Mouse (Mus musculus): ENCODE data around the gene Nrsn2. TPM values are rescaled to one million over a fixed set of nuclear protein-coding genes. Genes with fewer than 3 reads are reported as not detected.

Gene Nrsn2
- polyA plus RNA-seq, 1 experiment from 2014 or later, result 32.0 TPM

Other genes with a start within 250 kb of the Nrsn2 start
- 6.9 and 7.4 TPM in 2 replicates for gene Tcf15, start 233.1 kb downstream of the Nrsn2 start, polyA plus RNA-seq (2015; fragmentation: Nextera tagmentation; extraction: Ambion mirVana)
- gene Csnk2a1, start 149.8 kb downstream of the Nrsn2 start, polyA plus RNA-seq (2015; fragmentation: Nextera tagmentation; extraction: Ambion mirVana), result 89.7 and 99.2 TPM in 2 replicates
- gene Tbc1d20, start 82.8 kb downstream of the Nrsn2 start, polyA plus RNA-seq (2015; fragmentation: Nextera tagmentation; extraction: Ambion mirVana), result 31.7 and 34.2 TPM in 2 replicates
- gene Rbck1, start 44.0 kb downstream of the Nrsn2 start, polyA plus RNA-seq (2015; fragmentation: Nextera tagmentation; extraction: Ambion mirVana), result 92.9 and 93.1 TPM in 2 replicates
- 1.1 and 2.1 TPM in 2 replicates for gene Trib3, start 32.6 kb downstream of the Nrsn2 start, polyA plus RNA-seq (2015; fragmentation: Nextera tagmentation; extraction: Ambion mirVana)
- gene Sox12, start 21.4 kb upstream of the Nrsn2 start, polyA plus RNA-seq (2015; fragmentation: Nextera tagmentation; extraction: Ambion mirVana), result 14.9 and 15.3 TPM in 2 replicates
- gene Zcchc3, start 38.4 kb upstream of the Nrsn2 start, polyA plus RNA-seq (2015; fragmentation: Nextera tagmentation; extraction: Ambion mirVana), result 21.5 and 24.5 TPM in 2 replicates
- gene 6820408C15Rik, start 38.9 kb upstream of the Nrsn2 start, polyA plus RNA-seq (2015; fragmentation: Nextera tagmentation; extraction: Ambion mirVana), result 0.67 and 0.83 TPM in 2 replicates
- gene Defb23, start 88.0 kb upstream of the Nrsn2 start, polyA plus RNA-seq (2015; fragmentation: Nextera tagmentation; extraction: Ambion mirVana), result not detected in 2 replicates
- gene Defb20, start 100.4 kb upstream of the Nrsn2 start, polyA plus RNA-seq (2015; fragmentation: Nextera tagmentation; extraction: Ambion mirVana), result not detected in 2 replicates
- gene Defb22, start 113.5 kb upstream of the Nrsn2 start, polyA plus RNA-seq (2015; fragmentation: Nextera tagmentation; extraction: Ambion mirVana), result not detected in 2 replicates
- gene Defb26, start 135.1 kb upstream of the Nrsn2 start, polyA plus RNA-seq (2015; fragmentation: Nextera tagmentation; extraction: Ambion mirVana), result not detected in 2 replicates
- gene Defb28, start 141.6 kb upstream of the Nrsn2 start, polyA plus RNA-seq (2015; fragmentation: Nextera tagmentation; extraction: Ambion mirVana), result not detected in 2 replicates
- not detected in 2 replicates for gene Defb29, start 163.5 kb upstream of the Nrsn2 start, polyA plus RNA-seq (2015; fragmentation: Nextera tagmentation; extraction: Ambion mirVana)
- not detected in 2 replicates for gene Gm17416, start 192.7 kb upstream of the Nrsn2 start, polyA plus RNA-seq (2015; fragmentation: Nextera tagmentation; extraction: Ambion mirVana)
- not detected in 2 replicates for gene Defb21, start 196.1 kb upstream of the Nrsn2 start, polyA plus RNA-seq (2015; fragmentation: Nextera tagmentation; extraction: Ambion mirVana)
- not detected in 2 replicates for gene Defb19, start 203.7 kb upstream of the Nrsn2 start, polyA plus RNA-seq (2015; fragmentation: Nextera tagmentation; extraction: Ambion mirVana)
- not detected in 2 replicates for gene Defb45, start 222.8 kb upstream of the Nrsn2 start, polyA plus RNA-seq (2015; fragmentation: Nextera tagmentation; extraction: Ambion mirVana)
- gene Defb36, start 227.7 kb upstream of the Nrsn2 start, polyA plus RNA-seq (2015; fragmentation: Nextera tagmentation; extraction: Ambion mirVana), result not detected in 2 replicates
- gene Defb25, start 246.4 kb upstream of the Nrsn2 start, polyA plus RNA-seq (2015; fragmentation: Nextera tagmentation; extraction: Ambion mirVana), result not detected in 2 replicates

Data from neural tube, embryonic 13.5 days (tissue).